Comparison of ENCODE assay signal across 8 mouse cellular contexts in the genomic region with DNA sequence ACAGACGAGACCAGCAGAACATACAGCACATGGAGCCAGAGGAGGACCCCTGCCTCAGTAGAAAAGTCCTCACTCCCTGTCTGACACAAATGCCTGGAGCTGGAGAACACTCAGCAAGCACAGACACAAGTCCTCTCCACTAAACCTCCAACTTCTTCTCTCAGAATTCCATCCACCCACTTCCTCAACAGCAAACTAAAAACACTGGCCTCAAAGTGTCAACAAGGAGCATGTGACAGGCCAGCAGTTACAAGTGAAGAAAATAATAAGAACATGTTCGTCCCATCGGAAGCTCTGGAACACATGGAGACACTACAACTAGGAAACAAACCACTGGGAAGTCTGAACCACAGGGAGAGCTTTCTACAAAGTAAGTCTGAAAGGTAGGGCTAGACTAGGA. TPM values are rescaled to one million over a fixed set of nuclear protein-coding genes. Genes with fewer than 3 reads are reported as not detected.
A peak's percentile ranks its signal among the peaks of the same experiment; 100 is the strongest.
DNase-seq lines count a peak whose midpoint lies in the region; ATAC-seq and TF ChIP-seq lines count a peak whose summit lies in the region.

No protein-coding gene starts in this region.

- no peak for DNase-seq in cerebellum, adult 2 months
- DNase-seq in cerebellum, adult 11 months = no peak
- no peak for DNase-seq in midbrain, embryonic 11.5 days (ENCODE audit: low spot score, missing footprints)
- DNase-seq in left cerebral cortex, adult 8-10 months (ENCODE audit: low spot score in 2 of 2) = no peak
- no peak for DNase-seq in left cerebral cortex, postnatal 4 days

- WGBS in cerebellum, adult 2 months = 49% methylated on average over 3 of the region's 3 CpGs
- WGBS in midbrain, embryonic 12.5 days = 75% methylated on average over 3 of the region's 3 CpGs
- WGBS in midbrain, embryonic 11.5 days = 83% methylated on average over 3 of the region's 3 CpGs
- 55% methylated on average over 3 of the region's 3 CpGs for WGBS in intestine, embryonic 15.5 days
- 74% methylated on average over 3 of the region's 3 CpGs for WGBS in neural tube, embryonic 15.5 days

- intact Hi-C loops in left cerebral cortex, postnatal 4 days (cut with DNase I) = no loop called here

- no peaks in the 10 kb centered on the region for H3K27me3 ChIP-seq in cerebellum, adult 2 months (ENCODE audit: control insufficient read depth, insufficient read depth, low read length)
- H3K27me3 ChIP-seq in midbrain, embryonic 12.5 days = no peaks in the 10 kb centered on the region
- H3K27me3 ChIP-seq in midbrain, embryonic 11.5 days (ENCODE audit: control insufficient read depth, insufficient read depth, low read length) = no peaks in the 10 kb centered on the region
- H3K27me3 ChIP-seq in intestine, embryonic 15.5 days (replicated peaks) = no peaks in the 10 kb centered on the region
- H3K27me3 ChIP-seq in neural tube, embryonic 15.5 days (replicated peaks) = no peaks in the 10 kb centered on the region

- no peak for ATAC-seq in midbrain, embryonic 12.5 days (ENCODE audit: low FRiP score, low read depth)
- no peak for ATAC-seq in midbrain, embryonic 11.5 days (ENCODE audit: low FRiP score)
- ATAC-seq in intestine, embryonic 15.5 days = no peak
- no peak for ATAC-seq in neural tube, embryonic 15.5 days (ENCODE audit: low FRiP score)

- no peak overlapping the region for H3K9ac ChIP-seq in midbrain, embryonic 12.5 days (replicated peaks)
- H3K9ac ChIP-seq in midbrain, embryonic 11.5 days (ENCODE audit: low read length) = no peak overlapping the region
- 0 out of 2 replicates have a peak overlapping the region, but pooled peaks have one; percentile 15 for H3K9ac ChIP-seq in intestine, embryonic 15.5 days
- no peak overlapping the region for H3K9ac ChIP-seq in neural tube, embryonic 15.5 days (replicated peaks)

- TF ChIP-seq CTCF in cerebellum, adult 2 months (IDR thresholded peaks at IDR 0.05; ENCODE audit: borderline replicate concordance, insufficient read depth, low read depth, low read length) = no peak

- no peak overlapping the region for H3K4me2 ChIP-seq in midbrain, embryonic 12.5 days (replicated peaks)
- no peak overlapping the region for H3K4me2 ChIP-seq in midbrain, embryonic 11.5 days
- peak overlapping the region; percentile 12; the same call in 1 of the 2 replicates for H3K4me2 ChIP-seq in intestine, embryonic 15.5 days (replicated peaks)
- no peak overlapping the region for H3K4me2 ChIP-seq in neural tube, embryonic 15.5 days

- peaks cover 25% of the 10 kb centered on the region; the same call in 1 of the 2 replicates for H3K4me1 ChIP-seq in cerebellum, adult 2 months (ENCODE audit: control insufficient read depth, insufficient read depth, low read length)
- H3K4me1 ChIP-seq in midbrain, embryonic 12.5 days = peaks cover 42% of the 10 kb centered on the region
- peaks cover 9% of the 10 kb centered on the region; the same call in 1 of the 2 replicates for H3K4me1 ChIP-seq in midbrain, embryonic 11.5 days (ENCODE audit: control insufficient read depth, insufficient read depth, low read length)
- peaks cover 21% of the 10 kb centered on the region for H3K4me1 ChIP-seq in intestine, embryonic 15.5 days (replicated peaks)
- peaks cover 55% of the 10 kb centered on the region for H3K4me1 ChIP-seq in neural tube, embryonic 15.5 days

- H3K36me3 ChIP-seq in midbrain, embryonic 12.5 days = 0 out of 2 replicates have a peak, but pooled peaks cover 3% of the 10 kb centered on the region
- H3K36me3 ChIP-seq in midbrain, embryonic 11.5 days (ENCODE audit: control insufficient read depth, insufficient read depth, low read length) = no peaks in the 10 kb centered on the region; the same call in 1 of the 2 replicates
- no peaks in the 10 kb centered on the region for H3K36me3 ChIP-seq in intestine, embryonic 15.5 days
- 0 out of 2 replicates have a peak, but pooled peaks cover 3% of the 10 kb centered on the region for H3K36me3 ChIP-seq in neural tube, embryonic 15.5 days

- H3K27ac ChIP-seq in cerebellum, adult 2 months (ENCODE audit: insufficient read depth, low read length) = peak overlapping the region; percentile 47; the same call in 1 of the 2 replicates
- H3K27ac ChIP-seq in midbrain, embryonic 12.5 days (replicated peaks) = peak overlapping the region; percentile 22; the same call in 1 of the 2 replicates
- H3K27ac ChIP-seq in midbrain, embryonic 11.5 days (ENCODE audit: low read depth, low read length) = no peak overlapping the region
- peak overlapping the region; percentile 62 for H3K27ac ChIP-seq in intestine, embryonic 15.5 days
- peak overlapping the region; percentile 42 for H3K27ac ChIP-seq in neural tube, embryonic 15.5 days (replicated peaks)

- H3K4me3 ChIP-seq in cerebellum, adult 2 months (replicated peaks; ENCODE audit: insufficient read depth, low read depth, low read length) = no peak overlapping the region
- no peak overlapping the region for H3K4me3 ChIP-seq in midbrain, embryonic 12.5 days
- no peak overlapping the region for H3K4me3 ChIP-seq in midbrain, embryonic 11.5 days (ENCODE audit: low read depth, low read length)
- no peak overlapping the region for H3K4me3 ChIP-seq in intestine, embryonic 15.5 days (replicated peaks)
- H3K4me3 ChIP-seq in neural tube, embryonic 15.5 days (replicated peaks) = no peak overlapping the region

- no peaks in the 10 kb centered on the region for H3K9me3 ChIP-seq in midbrain, embryonic 12.5 days
- no peaks in the 10 kb centered on the region for H3K9me3 ChIP-seq in midbrain, embryonic 11.5 days (ENCODE audit: control insufficient read depth, low read length)
- H3K9me3 ChIP-seq in intestine, embryonic 15.5 days = no peaks in the 10 kb centered on the region
- no peaks in the 10 kb centered on the region for H3K9me3 ChIP-seq in neural tube, embryonic 15.5 days (replicated peaks)

- TF ChIP-seq POLR2A in cerebellum, adult 2 months (IDR thresholded peaks at IDR 0.05; ENCODE audit: borderline replicate concordance, insufficient read depth, low read length) = no peak

RNA-seq across cellular contexts. Expression of gene Chd2, which starts 8.7 kb away (rescaled TPM):
- polyA plus RNA-seq in cerebellum, adult 2 months (2012; rRNA removed) = 49.2 and 50.5 TPM in 2 replicates
- 54.8 and 61.4 TPM in 2 replicates for polyA plus RNA-seq in midbrain, embryonic 12.5 days (2016; fragmentation: Nextera tagmentation; extraction: Ambion mirVana)
- polyA plus RNA-seq in midbrain, embryonic 11.5 days (2014; fragmentation: Nextera tagmentation; extraction: Ambion mirVana) = 41.7 and 42.6 TPM in 2 replicates
- polyA plus RNA-seq in intestine, embryonic 15.5 days (2015; fragmentation: Nextera tagmentation; extraction: Ambion mirVana) = 39.3 and 46.0 TPM in 2 replicates
- polyA plus RNA-seq in neural tube, embryonic 15.5 days (2015; fragmentation: Nextera tagmentation; extraction: Ambion mirVana) = 31.2 and 39.3 TPM in 2 replicates
- total RNA-seq in left cerebral cortex, adult 8-10 months (2022) = 10 to 100 TPM; 45.2 to 57.4 (median 48.6) TPM
- 10 to 100 TPM; 52.5 to 57.9 TPM for total RNA-seq in left cerebral cortex, postnatal 4 days (2021)
